Mouse (Mus musculus) stomach, embryonic 14.5 days (tissue): Measurements from ENCODE around the gene Ppp1r35. TPM values are rescaled to one million over a fixed set of nuclear protein-coding genes. Genes with fewer than 3 reads are reported as not detected.
A peak's percentile ranks its signal among the peaks of the same experiment; 100 is the strongest.
"Not testable (repeated sequence)": the region's sequence is repeated elsewhere in the genome, so short reads cannot be mapped to it uniquely, and the experiment has no call there.

Experiments
- ATAC-seq: fragments of 200-750 bp; cut with Nextera tagmentation; 2 replicates; pipeline ENCODE4 v1.8.0; 2017; ENCODE audit warnings: low read depth, moderate TSS enrichment; ENCODE audit not compliant: insufficient number of reproducible peaks, insufficient read depth, low FRiP score
- H3K27ac ChIP-seq: fragments of 300-500 bp; sonication (generic); 2 replicates; pipeline ENCODE4 v1.5.1; 2014; ENCODE audit warnings: mild to moderate bottlenecking, low read length, moderate library complexity, mixed read lengths
- H3K27me3 ChIP-seq: fragments of 300-500 bp; sonication (generic); 2 replicates; pipeline ENCODE4 v1.6.1; 2014; ENCODE audit warnings: low read length, control low read depth, mixed read lengths; ENCODE audit not compliant: control insufficient read depth, insufficient read depth
- H3K36me3 ChIP-seq: fragments of 300-500 bp; sonication (generic); 2 replicates; pipeline ENCODE4 v1.6.1; 2014; ENCODE audit warnings: mild to moderate bottlenecking, control low read depth, low read length, moderate library complexity, mixed read lengths; ENCODE audit not compliant: control insufficient read depth, insufficient read depth
- H3K4me1 ChIP-seq: fragments of 300-500 bp; sonication (generic); 2 replicates; pipeline ENCODE4 v1.6.1; 2014; ENCODE audit warnings: low read length, control low read depth, mixed read lengths; ENCODE audit not compliant: control insufficient read depth, insufficient read depth
- H3K4me2 ChIP-seq: fragments of 300-500 bp; sonication (generic); replicated peaks from 2 replicates; pipeline ENCODE4 v1.6.1; 2014; ENCODE audit warnings: low read depth, low read length, control low read depth
- H3K4me3 ChIP-seq: fragments of 300-500 bp; sonication (generic); 2 replicates; pipeline ENCODE4 v1.5.1; 2014; ENCODE audit warnings: low read depth, low read length, control low read depth
- H3K9ac ChIP-seq: fragments of 300-500 bp; sonication (generic); replicated peaks from 2 replicates; pipeline ENCODE4 v1.6.1; 2014; ENCODE audit warnings: low read depth, mild to moderate bottlenecking, control low read depth, low read length, moderate library complexity, mixed read lengths
- H3K9me3 ChIP-seq: fragments of 300-500 bp; sonication (generic); 2 replicates; pipeline ENCODE4 v1.6.1; 2016; ENCODE audit warnings: low read depth, low read length, control low read depth; ENCODE audit not compliant: control insufficient read depth
- WGBS: fragments of 180-500 bp; shearing (Covaris S2); extraction: QIAGEN DNeasy Blood & Tissue Kit; methylation state at CpG from one replicate; pipeline ENCODE4 v1.1.7; 2014; 5-methylcytosine and 5-hydroxymethylcytosine counted together
- polyA plus RNA-seq: library from polyadenylated mRNA; unstranded; fragments of >200 nt; fragmentation: Nextera tagmentation; extraction: Ambion mirVana; gene quantifications from 2 replicates; pipeline ENCODE4 v1.2.1, GENCODE M21; 2014

The Ppp1r35 gene
- polyA plus RNA-seq, 1 experiment from 2014 or later: 38.1 TPM

GRCm38 (mm10) chr5:137747326-137747961 lies 31.2 kb upstream of the Ppp1r35 start:
- Histone ChIP-seq H3K4me3 (peak overlapping the region; percentile 84), H3K9ac (peak overlapping the region; percentile 86), H3K4me1 (peaks cover 23% of the 10 kb centered on the region), H3K36me3 (peaks cover 16% of the 10 kb centered on the region), H3K27ac (peak overlapping the region; percentile 97), H3K27me3 (no peaks in the 10 kb centered on the region), H3K4me2 (peak overlapping the region; percentile 90), H3K9me3 (no peaks in the 10 kb centered on the region)
- WGBS: 2% methylated on average over 26 of the region's 26 CpGs
- no peak for ATAC-seq

- Histone ChIP-seq H3K9ac (no peak overlapping the region), H3K27ac (peak overlapping the region; percentile 58; the same call in 1 of the 2 replicates), H3K9me3 (no peaks in the 10 kb centered on the region), H3K4me3 (peak overlapping the region; percentile 84), H3K4me2 (peak overlapping the region; percentile 90), H3K36me3 (peaks cover 21% of the 10 kb centered on the region), H3K27me3 (no peaks in the 10 kb centered on the region), H3K4me1 (peaks cover 23% of the 10 kb centered on the region)
- 27% methylated on average over 5 of the region's 5 CpGs for WGBS
- ATAC-seq: no peak
Measured at GRCm38 (mm10) chr5:137748130-137748770, 30.4 kb upstream of the Ppp1r35 start.

- peak overlapping the region; percentile 84 for H3K4me3 ChIP-seq
- H3K27ac ChIP-seq: peak overlapping the region; percentile 58; the same call in 1 of the 2 replicates
- H3K4me2 ChIP-seq: peak overlapping the region; percentile 90
- H3K36me3 ChIP-seq: peaks cover 29% of the 10 kb centered on the region
- H3K27me3 ChIP-seq: no peaks in the 10 kb centered on the region
- no peak for ATAC-seq
- no peak overlapping the region for H3K9ac ChIP-seq
- WGBS: 52% methylated on average over 6 of the region's 6 CpGs
- H3K4me1 ChIP-seq: peaks cover 23% of the 10 kb centered on the region
- no peaks in the 10 kb centered on the region for H3K9me3 ChIP-seq
Measured at GRCm38 (mm10) chr5:137749196-137749836, 29.3 kb upstream of the Ppp1r35 start.

GRCm38 (mm10) chr5:137750212-137750611 lies 28.4 kb upstream of the Ppp1r35 start:
- not testable (repeated sequence) for H3K4me2 ChIP-seq, H3K4me3 ChIP-seq, H3K27me3 ChIP-seq, H3K27ac ChIP-seq, H3K9me3 ChIP-seq, ATAC-seq, H3K9ac ChIP-seq
- peaks cover 29% of the 10 kb centered on the region for H3K36me3 ChIP-seq
- peaks cover 23% of the 10 kb centered on the region for H3K4me1 ChIP-seq
- WGBS: 92% methylated on average over 6 of the region's 8 CpGs

GRCm38 (mm10) chr5:137751221-137751887 lies 27.3 kb upstream of the Ppp1r35 start:
- no peaks in the 10 kb centered on the region for H3K9me3 ChIP-seq
- H3K36me3 ChIP-seq: peaks cover 37% of the 10 kb centered on the region
- no peak for ATAC-seq
- H3K27me3 ChIP-seq: no peaks in the 10 kb centered on the region
- WGBS: 91% methylated on average over 13 of the region's 13 CpGs
- no peak overlapping the region for H3K4me3 ChIP-seq
- no peak overlapping the region for H3K4me2 ChIP-seq
- H3K9ac ChIP-seq: no peak overlapping the region
- H3K4me1 ChIP-seq: peaks cover 23% of the 10 kb centered on the region
- H3K27ac ChIP-seq: no peak overlapping the region

GRCm38 (mm10) chr5:137751988-137752387 lies 26.7 kb upstream of the Ppp1r35 start:
- Histone ChIP-seq H3K9ac (no peak overlapping the region), H3K4me2 (no peak overlapping the region), H3K9me3 (no peaks in the 10 kb centered on the region), H3K4me3 (no peak overlapping the region), H3K4me1 (peaks cover 23% of the 10 kb centered on the region), H3K27me3 (no peaks in the 10 kb centered on the region), H3K36me3 (peaks cover 42% of the 10 kb centered on the region), H3K27ac (no peak overlapping the region)
- WGBS: 88% methylated on average over 6 of the region's 6 CpGs
- ATAC-seq: no peak

GRCm38 (mm10) chr5:137753111-137753832 lies 25.4 kb upstream of the Ppp1r35 start:
- peak; percentile 62; the same call in 1 of the 2 replicates for ATAC-seq
- Histone ChIP-seq H3K9ac (no peak overlapping the region), H3K4me1 (peaks cover 14% of the 10 kb centered on the region), H3K4me3 (no peak overlapping the region), H3K27ac (no peak overlapping the region), H3K36me3 (peaks cover 49% of the 10 kb centered on the region), H3K27me3 (no peaks in the 10 kb centered on the region), H3K9me3 (no peaks in the 10 kb centered on the region), H3K4me2 (no peak overlapping the region)
- 60% methylated on average over 13 of the region's 13 CpGs for WGBS

- H3K27ac ChIP-seq: no peak overlapping the region
- no peaks in the 10 kb centered on the region for H3K4me1 ChIP-seq
- H3K4me3 ChIP-seq: no peak overlapping the region
- ATAC-seq: no peak
- H3K9me3 ChIP-seq: no peaks in the 10 kb centered on the region
- H3K9ac ChIP-seq: no peak overlapping the region
- 85% methylated on average over 5 of the region's 5 CpGs for WGBS
- no peaks in the 10 kb centered on the region for H3K27me3 ChIP-seq
- no peak overlapping the region for H3K4me2 ChIP-seq
- peaks cover 56% of the 10 kb centered on the region for H3K36me3 ChIP-seq
Measured at GRCm38 (mm10) chr5:137755425-137755824, 23.2 kb upstream of the Ppp1r35 start.
